8 mouse cellular contexts compared by ENCODE assay signal in genomic region chr7:45628364-45629294, GRCm38 (mm10). TPM values are rescaled to one million over a fixed set of nuclear protein-coding genes. Genes with fewer than 3 reads are reported as not detected.
DNase-seq lines count a peak whose midpoint lies in the region; ATAC-seq and TF ChIP-seq lines count a peak whose summit lies in the region.

No protein-coding gene starts in this region.

- WGBS in heart, embryonic 13.5 days: 1% methylated on average over 91 of the region's 105 CpGs
- under 1% methylated on average over 100 of the region's 105 CpGs for WGBS in kidney, embryonic 16.5 days
- WGBS in liver, embryonic 11.5 days: 2% methylated on average over 105 of the region's 105 CpGs

- ATAC-seq in heart, embryonic 13.5 days (ENCODE audit: extremely low read depth, insufficient number of reproducible peaks, low FRiP score, low TSS enrichment): peak; percentile 33; the same call in 1 of the 2 replicates
- peak; percentile 60 for ATAC-seq in kidney, embryonic 16.5 days (ENCODE audit: low FRiP score, low TSS enrichment)
- peak; percentile 69 for ATAC-seq in liver, embryonic 11.5 days (replicated peaks; ENCODE audit: low FRiP score)

- H3K27ac ChIP-seq in brown adipose tissue, adult 24 weeks (replicated peaks; ENCODE audit: low read depth, low read length): peak overlapping the region; percentile 99
- H3K27ac ChIP-seq in heart, embryonic 13.5 days (replicated peaks): peak overlapping the region; percentile 90
- peak overlapping the region; percentile 65; the same call in 1 of the 2 replicates for H3K27ac ChIP-seq in kidney, embryonic 16.5 days (ENCODE audit: low read length)
- H3K27ac ChIP-seq in liver, embryonic 11.5 days (ENCODE audit: low read depth, low read length): no peak overlapping the region

- peak; percentile 92 to 94 for DNase-seq in B cell, adult 2 months
- DNase-seq in liver, embryonic 11.5 days (ENCODE audit: low spot score): peak; percentile 86
- peak; percentile 86 to 88 for DNase-seq in spleen, postnatal 36 days (ENCODE audit: low spot score in 2 of 2)

- H3K4me1 ChIP-seq in brown adipose tissue, adult 24 weeks (ENCODE audit: control insufficient read depth, insufficient read depth, insufficient read length, low read length): no peaks in the 10 kb centered on the region; the same call in 1 of the 2 replicates
- peaks cover 9% of the 10 kb centered on the region for H3K4me1 ChIP-seq in erythroblast, embryonic 14.5 days (ENCODE audit: control insufficient read depth)
- peaks cover 23% of the 10 kb centered on the region for H3K4me1 ChIP-seq in heart, embryonic 13.5 days
- peaks cover 15% of the 10 kb centered on the region for H3K4me1 ChIP-seq in kidney, embryonic 16.5 days (ENCODE audit: insufficient read depth, low read length)
- peaks cover 12% of the 10 kb centered on the region for H3K4me1 ChIP-seq in liver, embryonic 11.5 days (replicated peaks; ENCODE audit: control insufficient read depth, insufficient read depth, low read length)

- H3K36me3 ChIP-seq in erythroblast, embryonic 14.5 days (ENCODE audit: control insufficient read depth): no peaks in the 10 kb centered on the region
- peaks cover under 1% of the 10 kb centered on the region; the same call in 1 of the 2 replicates for H3K36me3 ChIP-seq in heart, embryonic 13.5 days
- H3K36me3 ChIP-seq in kidney, embryonic 16.5 days (ENCODE audit: insufficient read depth, low read length): no peaks in the 10 kb centered on the region
- H3K36me3 ChIP-seq in liver, embryonic 11.5 days (ENCODE audit: control insufficient read depth, insufficient read depth, low read length): no peaks in the 10 kb centered on the region
- H3K36me3 ChIP-seq in myocyte (ENCODE audit: control insufficient read depth, insufficient read depth): no peaks in the 10 kb centered on the region

- H3K9me3 ChIP-seq in erythroblast, embryonic 14.5 days (ENCODE audit: control insufficient read depth, low read length): peaks cover 2% of the 10 kb centered on the region; the same call in 1 of the 2 replicates
- no peaks in the 10 kb centered on the region for H3K9me3 ChIP-seq in heart, embryonic 13.5 days
- H3K9me3 ChIP-seq in kidney, embryonic 16.5 days (ENCODE audit: low read length): no peaks in the 10 kb centered on the region
- H3K9me3 ChIP-seq in liver, embryonic 11.5 days (ENCODE audit: control insufficient read depth, low read length): no peaks in the 10 kb centered on the region

- H3K9ac ChIP-seq in heart, embryonic 13.5 days: peak overlapping the region; percentile 90
- H3K9ac ChIP-seq in kidney, embryonic 16.5 days (replicated peaks; ENCODE audit: low read length): peak overlapping the region; percentile 75
- peak overlapping the region; percentile 69 for H3K9ac ChIP-seq in liver, embryonic 11.5 days (ENCODE audit: low read depth, low read length)

- H3K4me2 ChIP-seq in heart, embryonic 13.5 days: peak overlapping the region; percentile 95
- peak overlapping the region; percentile 96 for H3K4me2 ChIP-seq in kidney, embryonic 16.5 days (replicated peaks; ENCODE audit: low read depth, low read length)
- H3K4me2 ChIP-seq in liver, embryonic 11.5 days: peak overlapping the region; percentile 95
- peak overlapping the region; percentile 24 for H3K4me2 ChIP-seq in myocyte (ENCODE audit: low read depth)

- H3K27me3 ChIP-seq in erythroblast, embryonic 14.5 days (ENCODE audit: control insufficient read depth): peaks cover 66% of the 10 kb centered on the region
- peaks cover 53% of the 10 kb centered on the region for H3K27me3 ChIP-seq in heart, embryonic 13.5 days (replicated peaks)
- H3K27me3 ChIP-seq in kidney, embryonic 16.5 days (ENCODE audit: insufficient read depth, low read length): 0 out of 2 replicates have a peak, but pooled peaks cover 3% of the 10 kb centered on the region
- peaks cover 32% of the 10 kb centered on the region for H3K27me3 ChIP-seq in liver, embryonic 11.5 days (replicated peaks; ENCODE audit: control insufficient read depth, insufficient read depth, low read length)
- no peaks in the 10 kb centered on the region for H3K27me3 ChIP-seq in myocyte (ENCODE audit: control insufficient read depth, insufficient read depth, insufficient read length)

- peak overlapping the region; percentile 93 for H3K4me3 ChIP-seq in brown adipose tissue, adult 24 weeks (ENCODE audit: insufficient read depth, low read depth, low read length)
- peak overlapping the region; percentile 52 for H3K4me3 ChIP-seq in erythroblast, embryonic 14.5 days (replicated peaks)
- H3K4me3 ChIP-seq in heart, embryonic 13.5 days: peak overlapping the region; percentile 67
- H3K4me3 ChIP-seq in kidney, embryonic 16.5 days (ENCODE audit: low read length): peak overlapping the region; percentile 65
- peak overlapping the region; percentile 60 for H3K4me3 ChIP-seq in liver, embryonic 11.5 days (ENCODE audit: low read depth, low read length)
- H3K4me3 ChIP-seq in myocyte: no peak overlapping the region

- H3K79me2 ChIP-seq in myocyte (ENCODE audit: control insufficient read depth, insufficient read depth): no peaks in the 10 kb centered on the region

- TF ChIP-seq POLR2A in myocyte (IDR thresholded peaks at IDR 0.05; ENCODE audit: insufficient read length, low read depth): peak; percentile 48

- H3ac ChIP-seq in myocyte (ENCODE audit: control insufficient read depth, insufficient read length): no peak overlapping the region

TF ChIP-seq in myocyte, 11 proteins besides CTCF, POLR2A, EP300 and RAD21:
- TF ChIP-seq MYOG (IDR thresholded peaks at IDR 0.05; ENCODE audit: control insufficient read depth in 1 of 3, insufficient read depth in 1 of 3, insufficient read length in 2 of 3, low read depth in 2 of 3): peak in 1 of 3 experiments; percentile 20
- TF ChIP-seq MYOD1 (IDR thresholded peaks at IDR 0.05; ENCODE audit: control insufficient read depth in 1 of 3, insufficient read length in 2 of 3, low read depth in 2 of 3): peak in 1 of 3 experiments; percentile 68
- TF ChIP-seq TCF12 (IDR thresholded peaks at IDR 0.05; ENCODE audit: insufficient read depth, poor library complexity, severe bottlenecking): no peak

RNA-seq across cellular contexts. Expression of gene Rasip1, which starts 1.3 kb away (rescaled TPM):
- 4.3 and 9.3 TPM in 2 replicates for polyA plus RNA-seq in brown adipose tissue, adult 24 weeks (2012; ENCODE audit: insufficient read depth, insufficient read length, missing spikeins)
- 0.04 and 0.06 TPM in 2 replicates for polyA plus RNA-seq in erythroblast, embryonic 14.5 days (2012)
- polyA plus RNA-seq in heart, embryonic 13.5 days (2015; fragmentation: Nextera tagmentation; extraction: Ambion mirVana): 17.1 and 18.9 TPM in 2 replicates
- 11.6 and 13.0 TPM in 2 replicates for polyA plus RNA-seq in kidney, embryonic 16.5 days (2015; fragmentation: Nextera tagmentation; extraction: Ambion mirVana)
- polyA plus RNA-seq in liver, embryonic 11.5 days (2014; fragmentation: Nextera tagmentation; extraction: Ambion mirVana): 8.0 and 9.3 TPM in 2 replicates
- polyA plus RNA-seq in myocyte (2012; fragmentation: generic; extraction: Trizol): 0.40 TPM

RNA-seq across cellular contexts. Expression of gene Izumo1, which starts 7.0 kb away (rescaled TPM):
- polyA plus RNA-seq in brown adipose tissue, adult 24 weeks (2012; ENCODE audit: insufficient read depth, insufficient read length, missing spikeins): 0.63 TPM in 1 of 2 replicates, not detected in the other
- polyA plus RNA-seq in erythroblast, embryonic 14.5 days (2012): 0.05 TPM in 1 of 2 replicates, not detected in the other
- 0.11 and 0.19 TPM in 2 replicates for polyA plus RNA-seq in heart, embryonic 13.5 days (2015; fragmentation: Nextera tagmentation; extraction: Ambion mirVana)
- polyA plus RNA-seq in kidney, embryonic 16.5 days (2015; fragmentation: Nextera tagmentation; extraction: Ambion mirVana): 0.13 and 0.14 TPM in 2 replicates
- 0.21 and 0.22 TPM in 2 replicates for polyA plus RNA-seq in liver, embryonic 11.5 days (2014; fragmentation: Nextera tagmentation; extraction: Ambion mirVana)
- not detected for polyA plus RNA-seq in myocyte (2012; fragmentation: generic; extraction: Trizol)

RNA-seq across cellular contexts. Expression of gene Mamstr, which starts 11.1 kb away (rescaled TPM):
- polyA plus RNA-seq in brown adipose tissue, adult 24 weeks (2012; ENCODE audit: insufficient read depth, insufficient read length, missing spikeins): 1.5 TPM in 1 of 2 replicates, not detected in the other
- not detected in 2 replicates for polyA plus RNA-seq in erythroblast, embryonic 14.5 days (2012)
- polyA plus RNA-seq in heart, embryonic 13.5 days (2015; fragmentation: Nextera tagmentation; extraction: Ambion mirVana): 3.3 and 5.0 TPM in 2 replicates
- polyA plus RNA-seq in kidney, embryonic 16.5 days (2015; fragmentation: Nextera tagmentation; extraction: Ambion mirVana): 8.0 and 9.0 TPM in 2 replicates
- 0.69 and 0.73 TPM in 2 replicates for polyA plus RNA-seq in liver, embryonic 11.5 days (2014; fragmentation: Nextera tagmentation; extraction: Ambion mirVana)
- polyA plus RNA-seq in myocyte (2012; fragmentation: generic; extraction: Trizol): 12.5 TPM

RNA-seq across cellular contexts. Expression of gene Fut1, which starts 11.5 kb away (rescaled TPM):
- not detected in 2 replicates for polyA plus RNA-seq in brown adipose tissue, adult 24 weeks (2012; ENCODE audit: insufficient read depth, insufficient read length, missing spikeins)
- polyA plus RNA-seq in erythroblast, embryonic 14.5 days (2012): not detected in 2 replicates
- not detected in 2 replicates for polyA plus RNA-seq in heart, embryonic 13.5 days (2015; fragmentation: Nextera tagmentation; extraction: Ambion mirVana)
- polyA plus RNA-seq in kidney, embryonic 16.5 days (2015; fragmentation: Nextera tagmentation; extraction: Ambion mirVana): 0.27 and 0.32 TPM in 2 replicates
- polyA plus RNA-seq in liver, embryonic 11.5 days (2014; fragmentation: Nextera tagmentation; extraction: Ambion mirVana): not detected in 2 replicates
- polyA plus RNA-seq in myocyte (2012; fragmentation: generic; extraction: Trizol): 3.8 TPM

RNA-seq across cellular contexts. Expression of gene Fgf21, which starts 13.3 kb away (rescaled TPM):
- polyA plus RNA-seq in brown adipose tissue, adult 24 weeks (2012; ENCODE audit: insufficient read depth, insufficient read length, missing spikeins): 2.0 TPM in 1 of 2 replicates, not detected in the other
- not detected in 2 replicates for polyA plus RNA-seq in erythroblast, embryonic 14.5 days (2012)
- not detected in 2 replicates for polyA plus RNA-seq in heart, embryonic 13.5 days (2015; fragmentation: Nextera tagmentation; extraction: Ambion mirVana)
- polyA plus RNA-seq in kidney, embryonic 16.5 days (2015; fragmentation: Nextera tagmentation; extraction: Ambion mirVana): not detected in 2 replicates
- polyA plus RNA-seq in liver, embryonic 11.5 days (2014; fragmentation: Nextera tagmentation; extraction: Ambion mirVana): 0.23 TPM in 1 of 2 replicates, not detected in the other
- 486 TPM for polyA plus RNA-seq in myocyte (2012; fragmentation: generic; extraction: Trizol)

Comparison
In these comparisons a context has a peak if more than half of its experiments do, and no peak if none do; other contexts are left out.
1. H3K4me2 ChIP-seq: peak in every context shown above with its lines; median percentile 96 in kidney, embryonic 16.5 days; 95 in heart, embryonic 13.5 days; 95 in liver, embryonic 11.5 days; 24 in myocyte.